Mouse (Mus musculus) lung, postnatal 25 days (tissue): ENCODE data around the gene Sephs2.

ENCODE experiments used
- DNase-seq: peaks from one replicate; pipeline ENCODE4 v3.0.0; 2022; ENCODE audit warnings: low spot score

Sephs2 gene

DNA sequence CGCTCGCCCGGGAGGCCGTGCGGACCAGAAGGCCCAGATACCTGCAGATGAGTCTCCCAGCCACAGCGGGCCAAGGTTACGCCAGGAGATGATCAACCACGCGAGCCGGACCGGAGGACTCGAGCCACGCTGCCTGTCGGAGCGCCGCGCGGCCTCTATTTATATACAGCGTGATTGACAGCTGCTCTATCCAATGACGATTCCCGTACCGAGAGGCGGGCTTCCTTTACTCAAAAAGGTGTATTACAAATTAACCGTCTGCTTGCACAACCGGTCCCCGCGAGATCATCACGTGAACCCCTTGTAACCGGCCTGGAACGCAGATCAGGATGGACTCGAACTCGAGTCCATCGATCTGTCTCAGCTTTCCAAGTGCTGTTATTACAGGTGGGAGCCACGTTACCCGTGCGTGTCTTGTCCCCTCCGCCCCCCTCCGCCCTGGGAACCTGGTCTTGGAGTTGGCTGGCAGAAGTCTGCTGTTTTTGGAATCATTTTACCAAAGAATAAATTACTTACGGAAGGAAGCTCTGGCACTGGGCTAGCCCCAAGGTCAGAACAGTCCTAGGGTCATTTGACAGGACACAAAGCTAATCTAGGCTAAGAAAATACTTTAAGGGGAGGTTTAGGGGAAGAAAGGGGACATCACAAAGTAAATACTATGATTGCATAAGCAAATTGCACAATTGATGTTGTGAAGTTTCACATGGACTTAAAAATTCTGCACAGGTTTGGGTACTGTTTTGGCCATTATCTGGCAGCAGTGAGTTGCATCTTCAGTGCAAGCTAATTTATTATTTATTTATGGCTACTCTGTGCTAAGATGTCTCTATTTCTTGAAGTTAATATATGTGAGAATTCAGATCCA lies at the start of gene Sephs2:
Gene Sephs2 (minus strand): TSS at position 131 of the 865 bp plus-strand sequence.
- DNase-seq, result peak; percentile 96

DNA sequence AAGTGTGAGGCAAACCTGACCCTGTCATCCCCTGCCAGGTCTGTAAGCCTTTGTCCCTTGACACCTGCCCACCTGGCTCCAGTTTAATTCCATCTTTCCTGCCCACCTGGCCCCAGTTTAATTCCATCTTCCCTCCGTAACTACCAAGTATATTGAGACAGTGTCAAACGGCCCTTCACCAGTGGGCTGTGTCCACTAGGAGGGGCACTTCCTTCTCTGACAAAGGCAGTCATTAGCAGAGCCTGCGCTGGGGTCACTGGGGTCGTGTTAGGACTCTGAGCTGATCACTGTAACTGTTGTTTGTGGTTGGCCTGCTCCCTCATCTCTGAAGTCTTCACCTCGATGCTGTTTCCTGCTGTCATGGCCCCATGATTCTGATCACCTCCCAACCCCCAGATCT lies 48.2 kb upstream of the Sephs2 start:
- no peak for DNase-seq

DNA sequence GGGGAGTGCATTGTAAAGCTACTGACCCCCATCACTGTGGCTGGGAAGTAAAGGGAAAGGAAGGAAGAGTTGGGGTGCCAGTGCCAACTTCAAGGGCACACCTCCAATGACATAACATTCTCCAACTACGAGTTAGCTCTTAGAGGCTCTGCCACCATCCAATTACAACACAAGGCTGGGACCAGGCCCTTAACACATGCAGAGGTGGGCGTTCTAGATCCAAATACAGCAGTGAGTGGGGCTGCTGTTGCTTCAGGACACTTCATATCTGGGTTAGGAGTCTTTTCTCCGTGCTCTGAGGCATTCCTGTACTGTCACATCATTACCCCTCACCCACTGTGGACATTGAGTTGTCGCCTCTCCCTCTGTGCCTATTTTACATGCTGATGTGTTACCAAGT lies 47.3 kb upstream of the Sephs2 start:
- DNase-seq, result no peak

DNA sequence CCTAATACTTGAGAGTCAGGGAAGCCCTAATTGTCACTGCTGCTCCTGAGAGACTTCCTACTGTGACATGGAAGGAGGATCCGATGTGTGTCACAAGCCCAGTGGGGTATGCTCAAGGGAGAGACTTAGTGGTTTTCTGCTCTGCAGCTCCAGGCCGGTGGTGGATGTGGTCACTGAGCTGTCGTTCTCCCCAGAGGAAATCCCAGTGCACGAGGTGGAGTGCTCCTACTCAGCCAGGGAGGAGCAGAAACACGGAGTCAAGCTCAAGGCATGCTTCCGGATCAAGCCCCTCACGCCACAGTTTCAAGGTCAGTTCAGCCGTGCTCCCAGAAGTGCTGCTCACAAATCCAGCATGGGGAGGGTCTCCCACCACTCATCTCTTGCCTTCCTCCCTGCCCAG lies 40.1 kb upstream of the Sephs2 start:
- no peak for DNase-seq

DNA sequence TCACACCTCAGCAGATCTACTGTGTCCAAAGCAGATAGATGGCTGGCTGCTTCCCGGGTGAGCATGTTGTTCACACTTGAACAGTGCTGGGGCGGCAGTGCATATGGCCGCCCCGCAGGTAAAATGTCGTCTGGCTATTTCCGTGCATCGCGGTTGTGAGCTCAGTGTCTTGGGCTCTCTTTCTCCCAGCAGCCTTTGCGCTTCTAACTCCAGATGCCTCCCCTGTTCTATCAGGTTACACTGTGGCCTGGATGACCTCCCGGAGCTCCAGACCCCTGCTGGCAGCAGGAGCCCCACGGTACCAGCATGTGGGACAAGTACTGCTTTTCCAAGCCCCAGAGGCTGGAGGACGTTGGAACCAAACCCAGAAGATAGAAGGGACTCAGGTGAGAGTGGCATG lies 36.1 kb upstream of the Sephs2 start:
- no peak for DNase-seq

DNA sequence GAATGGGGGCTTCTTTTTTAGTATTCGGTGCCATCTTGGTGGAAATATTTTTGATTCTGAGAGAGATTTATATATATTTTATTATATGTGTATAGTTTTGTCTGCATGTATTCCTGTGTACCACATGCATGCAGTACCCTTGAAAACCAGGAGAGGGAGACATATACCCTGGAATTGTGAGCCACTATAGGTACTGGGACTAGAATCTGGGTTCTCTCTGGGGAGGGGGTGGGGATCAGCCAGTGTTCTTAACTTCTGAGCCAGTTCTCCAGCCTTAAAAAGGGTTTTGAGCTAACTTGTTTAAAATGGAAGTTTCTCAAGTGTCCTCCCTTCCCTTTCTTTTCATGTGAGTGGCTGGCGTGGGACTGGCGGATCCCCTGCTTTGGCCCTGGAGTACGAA lies 35.0 kb upstream of the Sephs2 start:
- peak; percentile 67 for DNase-seq

DNA sequence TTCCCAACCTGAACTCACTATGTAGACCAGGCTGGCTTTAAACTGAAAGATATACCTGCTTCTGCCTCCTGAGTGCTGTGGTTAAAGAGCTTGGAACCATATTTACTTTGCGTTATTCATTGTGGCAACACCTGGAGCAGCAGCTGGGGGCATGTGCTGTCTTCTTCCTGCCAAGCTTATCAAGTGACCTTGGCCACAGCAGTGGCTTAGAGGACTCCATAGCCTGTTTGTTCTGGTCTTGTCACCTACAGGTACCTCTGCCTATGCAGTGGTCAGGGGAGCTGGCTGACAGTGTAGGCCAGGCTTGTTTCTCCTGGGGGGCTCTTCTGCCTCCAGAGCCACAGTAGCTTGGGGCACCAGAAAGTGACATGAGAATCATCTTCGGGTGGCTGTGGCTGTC lies 34.6 kb upstream of the Sephs2 start:
- no peak for DNase-seq

DNA sequence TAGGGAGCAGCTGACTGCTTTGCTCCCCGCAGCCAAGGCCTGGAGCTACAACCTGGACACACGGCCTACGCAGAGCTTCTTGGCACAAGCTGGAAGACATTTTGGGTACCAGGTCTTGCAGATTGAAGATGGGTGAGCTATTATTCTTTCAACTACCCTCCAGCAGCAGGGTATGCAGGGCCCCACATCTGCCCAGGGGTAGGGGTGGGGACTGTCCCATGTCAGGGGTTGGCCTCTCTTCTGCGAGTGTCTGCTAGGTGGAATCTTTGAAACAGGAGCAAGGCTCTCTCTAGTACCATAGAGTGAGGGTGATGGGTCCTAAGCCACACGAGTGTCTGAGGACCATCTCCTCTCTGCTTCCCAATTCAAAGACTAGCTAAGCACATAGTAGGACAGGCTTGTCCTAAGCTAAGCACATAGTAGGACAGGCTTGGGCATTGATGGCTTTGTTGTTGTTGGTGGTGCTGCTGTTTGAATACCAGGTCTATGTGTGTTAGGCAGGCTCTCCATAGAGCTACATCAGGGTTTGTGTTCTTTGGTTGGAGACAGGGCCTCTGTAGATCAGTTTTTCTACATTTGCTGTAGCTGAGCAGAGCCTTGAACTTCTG lies 23.8 kb upstream of the Sephs2 start:
- no peak for DNase-seq

DNA sequence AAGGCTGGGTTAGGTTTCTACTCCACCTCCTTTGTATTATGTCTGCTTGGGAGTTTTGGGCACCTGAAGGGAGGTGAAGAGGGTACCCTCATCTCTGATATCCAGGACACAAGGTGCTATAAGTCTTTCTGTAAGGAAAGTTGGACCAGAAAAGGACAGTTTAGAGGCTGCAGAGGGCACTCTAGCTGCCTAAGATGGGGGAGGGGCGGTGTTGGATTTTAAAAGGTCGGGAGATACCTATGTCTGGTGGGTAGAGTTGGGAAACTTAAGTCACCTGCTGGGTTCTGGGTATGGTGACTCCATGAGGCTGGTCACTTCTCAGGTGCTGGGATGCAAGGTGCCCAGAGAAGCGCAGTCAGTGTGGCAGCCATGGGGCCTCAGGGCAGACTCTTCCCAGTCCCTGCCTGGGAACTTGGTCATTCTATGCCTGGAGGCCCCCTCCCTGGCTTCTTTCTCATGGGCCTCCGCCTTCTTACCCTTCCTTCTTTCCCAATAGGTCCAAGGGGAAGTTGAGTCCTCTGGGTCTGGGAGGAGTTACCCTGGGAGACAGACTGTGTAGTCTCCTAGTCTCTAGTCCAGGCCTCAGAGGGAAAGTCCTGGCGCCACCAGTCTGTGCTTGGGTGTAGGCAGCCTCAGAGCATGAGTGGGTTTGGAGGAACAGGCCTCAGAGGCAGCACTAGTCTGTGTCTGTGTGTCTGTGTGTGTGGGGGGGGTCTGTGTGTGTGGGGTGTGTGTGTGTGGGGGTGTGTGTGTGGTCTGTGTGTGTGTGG lies 23.1 kb upstream of the Sephs2 start:
- no peak for DNase-seq

DNA sequence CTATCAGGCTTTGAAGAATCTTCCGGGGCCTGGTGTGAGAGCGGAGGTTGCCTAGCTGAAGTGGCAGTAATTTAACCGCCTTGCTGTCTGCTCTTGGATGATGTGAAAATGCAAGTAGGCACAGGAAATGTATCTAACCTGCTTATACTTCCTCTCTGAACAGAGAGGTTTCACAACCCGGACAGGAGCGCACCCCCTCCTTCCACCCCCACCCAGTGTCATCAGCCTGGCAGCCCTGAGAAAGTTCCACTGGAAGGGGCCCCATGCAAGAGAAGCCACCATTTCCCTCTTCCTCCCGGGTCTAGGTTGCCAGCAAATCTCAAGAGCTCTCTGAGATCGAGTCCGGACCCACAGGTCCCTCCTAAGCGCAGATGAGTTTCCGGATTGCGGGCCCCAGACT lies 22.2 kb upstream of the Sephs2 start, which contains the start of gene Itgal:
Gene Itgal (plus strand): TSS at position 163 of the 400 bp plus-strand sequence.
- peak; percentile 53 for DNase-seq

DNA sequence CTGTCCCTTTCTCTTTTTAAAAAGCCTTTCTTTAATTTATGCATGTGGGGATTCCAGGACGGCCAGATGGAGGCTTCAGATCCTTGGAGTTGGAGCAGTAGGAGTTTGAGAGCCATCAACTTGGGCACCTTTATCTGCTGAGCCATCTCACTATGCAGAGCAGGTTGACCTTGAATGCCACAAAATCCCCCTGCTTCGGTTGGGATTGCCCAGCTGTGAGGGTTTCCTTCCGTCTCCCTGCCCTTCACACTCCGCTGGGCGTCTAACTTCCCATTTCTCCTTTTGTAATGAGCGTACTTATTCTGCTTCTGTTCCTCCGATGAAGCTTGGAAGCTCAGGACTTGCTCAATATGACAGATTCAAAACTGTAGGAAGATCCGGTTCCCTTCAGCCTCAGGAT lies 16.3 kb upstream of the Sephs2 start:
- DNase-seq, result no peak

DNA sequence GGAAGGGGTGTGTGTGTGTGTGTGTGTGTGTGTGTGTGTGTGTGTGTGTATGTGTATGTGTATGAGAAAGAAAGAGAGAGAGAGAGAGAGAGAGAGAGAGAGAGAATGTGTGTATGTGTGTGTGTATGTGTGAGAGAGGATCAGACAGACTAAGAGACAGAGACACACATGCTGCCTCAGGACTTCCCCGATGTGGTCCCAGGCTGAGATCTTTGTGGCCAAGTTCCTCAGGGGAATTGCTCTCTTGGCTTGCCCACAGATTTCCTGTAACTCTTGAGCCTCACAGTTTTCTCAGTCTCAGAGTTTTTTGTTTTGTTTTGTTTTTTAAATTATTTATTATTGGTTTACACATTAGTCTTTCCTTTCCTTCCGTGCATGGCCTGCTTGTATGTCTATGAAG lies 15.5 kb upstream of the Sephs2 start:
- DNase-seq, result no peak

DNA sequence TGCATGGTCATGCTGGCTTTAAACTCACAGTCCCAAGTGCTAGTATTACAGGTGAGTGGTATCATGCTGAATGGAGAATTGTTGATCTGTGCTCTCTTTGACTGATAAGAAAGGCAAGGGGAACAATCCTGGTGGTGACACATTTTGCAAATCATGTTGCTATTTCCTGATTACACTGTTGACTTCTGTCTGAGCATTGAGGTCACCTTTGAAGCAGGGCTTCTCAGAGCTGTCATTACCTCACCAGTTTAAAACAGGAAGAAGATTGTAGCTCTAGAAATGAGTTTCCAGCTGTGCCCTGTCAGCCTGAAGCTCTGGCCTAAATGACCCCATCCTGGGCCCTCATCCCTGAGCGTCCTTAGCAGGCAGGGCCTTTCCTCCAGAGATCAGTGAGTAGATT lies 14.1 kb upstream of the Sephs2 start:
- DNase-seq, result peak; percentile 26

DNA sequence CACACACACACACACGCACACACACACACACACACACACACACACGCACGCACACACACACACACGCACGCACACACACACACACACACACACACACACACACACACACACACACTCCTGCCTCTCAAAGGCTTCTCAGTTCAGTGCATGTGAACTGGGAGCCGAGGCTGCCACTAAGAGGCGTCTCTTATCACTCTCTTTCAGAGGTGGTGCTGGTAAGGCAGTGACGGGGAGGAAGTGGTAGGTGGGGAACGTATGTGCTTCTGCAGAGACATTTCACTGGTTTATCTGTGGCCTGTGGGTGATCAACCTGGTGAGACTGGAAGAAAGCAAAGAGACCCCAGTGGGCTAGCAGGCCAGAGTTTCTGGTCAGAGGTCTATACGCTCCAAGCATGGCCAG lies 11.3 kb upstream of the Sephs2 start:
- no peak for DNase-seq

DNA sequence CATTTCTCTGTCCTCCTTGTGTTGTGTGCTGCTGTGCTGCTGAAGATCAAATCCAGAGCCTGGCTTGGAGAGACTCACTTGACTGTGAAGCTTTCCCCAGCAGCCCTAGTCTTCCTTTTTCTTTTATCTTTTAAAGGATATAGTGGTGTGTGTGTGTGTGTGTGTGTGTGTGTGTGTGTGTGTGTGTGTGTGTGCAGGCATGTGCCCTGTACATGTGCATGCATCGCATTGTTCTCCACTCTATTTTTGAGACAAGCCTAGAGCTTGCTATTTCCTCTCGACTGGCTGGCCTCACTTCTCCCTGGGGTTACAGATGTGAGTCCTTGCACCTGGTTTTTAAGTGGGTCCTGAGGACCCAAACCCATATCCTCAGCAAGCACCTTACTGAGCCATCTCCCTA lies 8.3 kb upstream of the Sephs2 start:
- DNase-seq, result no peak

DNA sequence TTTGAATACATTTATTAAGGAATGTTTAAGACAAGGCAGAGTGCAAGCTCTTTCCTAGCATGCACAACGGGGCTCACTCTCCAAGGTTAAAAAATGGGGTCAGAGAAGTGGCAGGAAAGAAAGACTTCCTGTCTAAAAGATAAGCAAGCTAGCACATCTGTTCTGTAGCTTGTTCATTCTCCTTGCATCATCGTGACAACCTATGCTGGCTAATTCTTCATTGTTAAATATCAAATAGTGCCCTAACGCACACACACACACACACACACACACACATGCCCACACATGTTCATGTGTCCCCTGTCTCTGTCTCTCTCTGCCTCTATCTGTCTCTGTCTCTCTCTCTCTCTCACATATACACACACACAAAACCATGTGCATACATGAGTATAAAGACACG lies 7.3 kb upstream of the Sephs2 start:
- no peak for DNase-seq

DNA sequence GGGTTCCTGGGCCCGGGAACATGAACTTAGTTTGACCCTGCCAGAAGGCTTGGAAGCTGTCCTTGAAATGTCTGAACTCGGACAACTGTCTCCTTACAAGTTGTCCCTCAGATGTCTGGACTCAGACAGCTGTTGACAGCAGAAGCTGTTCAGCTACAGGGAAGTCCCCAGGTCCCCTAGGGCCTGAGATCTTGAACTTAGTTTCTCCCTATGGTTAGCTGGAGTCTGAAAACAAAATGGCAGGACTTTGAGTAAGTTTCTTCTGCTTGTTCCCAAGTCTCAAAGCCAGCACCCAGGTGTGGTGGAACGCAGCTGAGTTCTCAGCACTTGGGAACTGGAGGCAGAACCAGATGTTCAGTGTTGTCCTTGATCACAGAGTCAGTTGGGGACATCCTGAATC lies 6.2 kb upstream of the Sephs2 start:
- no peak for DNase-seq

DNA sequence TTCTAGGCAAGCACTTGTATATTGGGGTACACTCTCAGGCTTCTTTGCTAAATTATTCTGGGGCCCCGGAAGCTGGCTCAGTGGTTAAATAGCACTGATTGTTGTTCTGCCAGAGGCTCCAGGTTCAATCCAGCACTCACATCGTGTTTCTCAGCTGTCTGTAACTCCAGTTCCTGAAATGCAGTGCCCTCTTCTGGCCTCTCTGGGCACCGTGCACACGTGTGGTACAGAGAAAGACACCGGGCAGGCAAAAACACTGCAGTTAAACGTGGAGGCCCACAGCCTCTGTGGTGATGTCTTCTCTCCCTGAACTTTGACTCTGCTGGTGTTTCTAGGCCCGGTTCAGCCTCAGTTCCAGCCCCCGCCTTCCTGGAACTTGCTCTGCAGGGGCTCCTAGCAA lies 4.5 kb upstream of the Sephs2 start:
- peak; percentile 61 for DNase-seq

DNA sequence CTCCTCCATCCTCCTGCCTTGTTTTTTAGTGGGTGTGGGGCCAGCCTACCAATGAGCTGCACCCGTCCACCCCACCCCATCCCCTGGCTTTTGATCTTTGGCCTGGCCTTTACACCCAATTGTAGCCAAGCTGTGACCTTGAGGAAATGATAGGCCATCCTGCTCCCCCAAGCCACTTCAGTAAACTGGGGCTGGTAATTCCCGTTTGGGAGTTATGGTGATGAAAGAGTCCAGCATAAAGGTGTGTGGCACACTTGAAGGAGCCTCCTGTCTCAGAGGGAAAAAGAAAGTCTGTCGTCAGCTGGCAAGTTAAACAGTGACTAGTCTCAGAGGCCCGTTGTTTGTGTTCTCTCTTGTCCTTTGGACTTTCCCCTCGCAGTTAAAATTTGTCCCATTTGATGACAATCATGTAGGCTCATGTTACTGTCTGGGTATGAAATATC lies 2.7 kb upstream of the Sephs2 start:
- DNase-seq, result no peak

DNA sequence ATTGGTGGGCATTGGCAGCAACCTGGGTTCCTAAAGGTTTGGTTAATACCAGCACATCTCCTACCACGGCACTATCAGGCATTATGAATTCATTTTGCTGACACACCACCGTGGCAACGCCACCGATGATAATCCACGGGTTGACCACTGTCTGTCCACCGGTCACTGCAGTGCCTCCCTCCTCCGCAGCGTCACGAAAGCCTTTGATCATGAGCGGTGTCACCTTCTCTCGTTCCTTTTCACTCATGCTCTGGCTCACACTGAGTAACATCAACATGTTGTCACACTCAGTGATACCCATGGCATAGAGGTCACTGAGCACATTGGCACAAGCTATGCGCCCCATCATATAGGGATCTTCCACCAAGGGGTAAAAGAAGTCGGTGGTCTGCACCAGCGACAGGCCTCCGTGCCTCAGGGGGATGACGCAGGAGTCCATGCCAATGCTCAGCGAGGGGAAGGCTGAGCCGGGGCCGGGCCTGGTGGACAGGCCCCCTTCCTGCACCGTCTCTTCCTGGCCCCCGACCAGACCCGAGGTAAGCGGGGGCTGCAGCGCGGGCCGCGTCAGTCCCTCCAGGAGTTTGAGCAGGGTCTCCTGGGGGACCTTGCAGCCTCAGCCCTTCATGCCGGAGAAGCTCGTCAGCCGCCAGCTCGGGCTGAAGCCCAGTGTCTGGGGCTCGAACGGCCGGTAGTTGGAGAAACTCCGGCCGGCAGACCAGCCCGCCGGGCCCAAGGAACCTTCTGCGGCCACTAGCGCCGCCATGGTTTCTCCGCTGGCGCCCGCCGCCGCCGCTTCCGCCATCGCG lies 534 bp downstream of the Sephs2 start:
- DNase-seq, result no peak

DNA sequence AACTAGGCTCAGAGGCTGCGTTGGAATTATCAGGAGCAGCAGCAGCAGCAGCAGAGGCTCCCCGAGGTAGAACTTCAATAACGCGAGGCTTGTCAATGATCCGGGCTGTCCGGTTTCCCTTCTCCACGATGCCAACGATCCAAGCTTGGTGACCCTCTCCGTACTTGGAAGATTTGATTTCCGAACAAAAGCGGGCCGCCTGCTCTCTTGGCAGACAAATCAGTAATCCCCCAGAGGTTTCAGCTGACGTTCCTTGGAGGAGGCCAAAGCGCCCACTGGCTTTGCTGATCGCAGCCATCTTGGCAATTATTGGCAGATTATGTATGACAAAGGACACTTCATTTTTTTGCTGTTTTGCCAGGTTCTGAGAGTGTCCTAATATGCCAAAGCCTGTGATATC lies 1.3 kb downstream of the Sephs2 start:
- DNase-seq, result no peak

DNA sequence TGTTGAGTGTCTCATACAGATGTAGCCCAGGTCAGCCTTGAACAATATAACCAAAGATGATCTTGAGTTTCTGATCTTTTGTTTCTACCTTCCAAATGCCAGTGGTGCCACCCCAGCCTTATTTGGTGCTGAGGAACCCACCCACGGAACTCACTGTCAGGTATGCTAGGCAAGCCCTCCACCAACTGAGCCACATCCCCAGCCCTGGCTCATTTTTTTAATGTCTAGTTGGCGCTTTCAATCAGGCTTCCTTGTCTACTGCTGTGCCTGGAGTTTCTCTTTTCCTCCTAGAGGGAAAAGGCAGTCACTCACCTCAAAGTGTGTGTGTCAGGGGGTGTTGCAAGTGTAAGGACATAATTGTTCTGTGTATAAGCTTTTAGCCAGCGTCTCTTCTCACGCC lies 2.8 kb downstream of the Sephs2 start:
- DNase-seq, result no peak
